Mouse (Mus musculus) hindbrain, postnatal 0 days (tissue): ENCODE measurements around the gene Tmem248. TPM values are rescaled to one million over a fixed set of nuclear protein-coding genes. Genes with fewer than 3 reads are reported as not detected.
"Not testable (repeated sequence)": the region's sequence is repeated elsewhere in the genome, so short reads cannot be mapped to it uniquely, and the experiment has no call there.

Source experiments
- ATAC-seq: fragments of 200-750 bp; cut with Nextera tagmentation; 2 replicates; pipeline ENCODE4 v1.8.0; 2017; ENCODE audit warnings: mild to moderate bottlenecking, moderate TSS enrichment, moderate library complexity
- DNase-seq: peaks from one replicate; pipeline ENCODE4 v3.0.0-alpha.2; 2015; ENCODE audit warnings: low spot score
- H3K27ac ChIP-seq: fragments of 300-500 bp; sonication (generic); 2 replicates; pipeline ENCODE4 v1.5.1; 2014; ENCODE audit warnings: mild to moderate bottlenecking
- H3K27me3 ChIP-seq: fragments of 300-500 bp; sonication (generic); 2 replicates; pipeline ENCODE4 v1.6.1; 2014; ENCODE audit warnings: low read length, mixed read lengths; ENCODE audit not compliant: insufficient read depth
- H3K36me3 ChIP-seq: fragments of 300-500 bp; sonication (generic); 2 replicates; pipeline ENCODE4 v1.6.1; 2014; ENCODE audit warnings: low read length, mixed read lengths; ENCODE audit not compliant: insufficient read depth
- H3K4me1 ChIP-seq: fragments of 300-500 bp; sonication (generic); 2 replicates; pipeline ENCODE4 v1.6.1; 2014; ENCODE audit warnings: antibody characterized with exemption, low read length, mixed read lengths; ENCODE audit not compliant: insufficient read depth
- H3K4me2 ChIP-seq: fragments of 300-500 bp; sonication (generic); 2 replicates; pipeline ENCODE4 v1.6.1; 2014; ENCODE audit warnings: low read depth, mild to moderate bottlenecking, low read length, moderate library complexity, mixed read lengths
- H3K4me3 ChIP-seq: fragments of 300-500 bp; sonication (generic); 2 replicates; pipeline ENCODE4 v1.5.1; 2014; ENCODE audit warnings: low read length
- H3K9ac ChIP-seq: fragments of 300-500 bp; sonication (generic); replicated peaks from 2 replicates; pipeline ENCODE4 v1.6.1; 2014; ENCODE audit warnings: mild to moderate bottlenecking, low read length, moderate library complexity, mixed read lengths
- H3K9me3 ChIP-seq: fragments of 300-500 bp; sonication (generic); 2 replicates; pipeline ENCODE4 v1.6.1; 2016; ENCODE audit warnings: low read length, mixed read lengths
- CTCF ChIP-seq: IDR thresholded peaks from 2 replicates; pipeline ENCODE4 v1.5.1; 2016; ENCODE audit warnings: antibody characterized with exemption, control low read depth, low read depth
- WGBS: fragments of 180-500 bp; shearing (Covaris S2); extraction: QIAGEN DNeasy Blood & Tissue Kit; methylation state at CpG from one replicate; pipeline ENCODE4 v1.1.7; 2014; 5-methylcytosine and 5-hydroxymethylcytosine counted together
- polyA plus RNA-seq: library from polyadenylated mRNA; unstranded; fragments of >200 nt; fragmentation: Nextera tagmentation; extraction: Ambion mirVana; gene quantifications from 2 replicates; pipeline ENCODE4 v1.2.1, GENCODE M21; 2015
- total RNA-seq: library from RNA; depleted of rRNA; stranded (reverse); fragments of >200 nt; gene quantifications from 2 replicates; pipeline ENCODE4 v1.2.3, GENCODE M21; 2014

The Tmem248 gene
- total and polyA plus RNA-seq, 2 experiments from 2014 or later, result 30.5 to 37.1 TPM

DNA sequence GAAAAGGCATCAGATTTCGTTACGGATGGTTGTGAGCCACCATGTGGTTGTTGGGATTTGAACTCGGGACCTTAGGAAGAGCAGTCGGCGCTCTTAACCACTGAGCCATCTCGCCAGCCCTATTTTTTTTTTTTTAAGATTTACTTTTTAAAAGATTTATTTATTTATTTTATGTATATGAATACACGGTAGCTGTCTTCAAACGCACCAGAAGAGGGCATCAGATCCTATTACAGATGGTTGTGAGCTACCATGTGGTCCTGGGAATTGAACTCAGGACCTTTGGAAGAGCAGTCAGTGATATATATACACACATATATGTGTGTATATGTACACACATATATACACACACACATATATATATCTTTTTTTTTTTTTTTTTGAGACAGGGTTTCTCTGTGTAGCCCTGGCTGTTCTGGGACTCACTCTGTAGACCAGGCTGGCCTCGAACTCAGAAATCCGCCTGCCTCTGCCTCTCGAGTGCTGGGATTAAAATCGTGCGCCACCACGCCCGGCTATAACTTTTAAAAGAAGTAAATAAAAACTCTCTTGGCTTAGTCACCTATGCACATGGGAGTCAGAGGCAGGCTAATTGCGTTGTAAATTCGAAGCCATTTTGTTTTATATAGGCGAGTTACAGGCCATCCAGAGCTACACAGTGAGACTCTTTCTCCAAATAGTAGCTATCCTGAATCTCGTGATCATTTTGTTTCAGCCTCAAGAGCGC is 39.1 kb downstream of the Tmem248 start:
- not testable (repeated sequence) for ATAC-seq, H3K27ac ChIP-seq, H3K9ac ChIP-seq

DNA sequence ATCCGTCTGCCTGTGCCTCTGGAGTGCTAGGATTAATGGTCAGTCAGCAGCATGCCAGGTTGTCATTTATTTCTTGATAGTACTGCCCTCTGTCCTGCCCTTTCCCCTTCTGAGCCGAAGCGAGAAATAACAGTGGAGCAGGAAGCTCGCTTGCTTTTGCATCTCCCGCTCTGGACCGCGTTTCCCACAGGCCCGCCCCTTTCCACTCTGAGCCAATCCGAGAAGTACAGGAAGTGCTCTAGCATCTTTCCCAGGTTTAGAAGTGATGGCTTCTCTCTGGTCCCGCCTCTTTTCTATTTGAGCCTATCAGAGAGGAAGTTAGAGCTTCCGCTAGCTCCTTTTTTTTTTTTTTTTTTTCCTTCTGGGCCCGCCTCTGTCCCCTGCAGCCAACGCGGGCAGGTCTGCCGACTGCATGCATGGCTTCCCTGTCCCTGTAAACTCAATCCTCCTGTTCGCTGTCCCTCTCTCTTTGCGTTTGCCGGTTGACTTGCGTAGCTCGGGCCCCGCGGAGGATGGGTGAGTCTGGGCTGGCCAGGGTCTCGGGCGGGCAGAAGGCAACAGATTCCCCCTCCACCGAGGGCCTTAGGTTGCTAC is 39.9 kb downstream of the Tmem248 start:
- under 1% methylated on average over 25 of the region's 25 CpGs for WGBS
- peak overlapping the region; percentile 58 for H3K9ac ChIP-seq
- ATAC-seq (peak; percentile 95), DNase-seq (peak; percentile 97)
- H3K9me3 ChIP-seq, result no peaks in the 10 kb centered on the region
- H3K4me3 ChIP-seq, result peak overlapping the region; percentile 63
- H3K4me2 ChIP-seq, result peak overlapping the region; percentile 67
- no peaks in the 10 kb centered on the region for H3K27me3 ChIP-seq
- H3K27ac ChIP-seq, result peak overlapping the region; percentile 77
- H3K4me1 ChIP-seq, result peaks cover 3% of the 10 kb centered on the region; the same call in 1 of the 2 replicates
- no peak for TF ChIP-seq CTCF
- H3K36me3 ChIP-seq, result peaks cover 13% of the 10 kb centered on the region

More for the DNA sequence above, 39.1 kb downstream of the Tmem248 start:
- Histone ChIP-seq H3K4me2 (peak overlapping the region; percentile 73), H3K4me3 (peak overlapping the region; percentile 71), H3K36me3 (peaks cover 19% of the 10 kb centered on the region)
- 31% methylated on average over 20 of the region's 20 CpGs for WGBS
- peak; percentile 21; the same call in 1 of the 2 replicates for TF ChIP-seq CTCF
- H3K27me3 ChIP-seq, H3K4me1 ChIP-seq, DNase-seq, H3K9me3 ChIP-seq: not testable (repeated sequence)

GRCm38 (mm10) chr5:130257303-130257702 is 40.4 kb downstream of the Tmem248 start:
- Histone ChIP-seq H3K4me3 (peak overlapping the region; percentile 63), H3K9ac (peak overlapping the region; percentile 58), H3K36me3 (peaks cover 8% of the 10 kb centered on the region), H3K27me3 (no peaks in the 10 kb centered on the region), H3K9me3 (no peaks in the 10 kb centered on the region), H3K4me1 (peaks cover 3% of the 10 kb centered on the region; the same call in 1 of the 2 replicates), H3K27ac (peak overlapping the region; percentile 77), H3K4me2 (peak overlapping the region; percentile 67)
- ATAC-seq (no peak), DNase-seq (peak; percentile 18)
- 12% methylated on average over 8 of the region's 8 CpGs for WGBS
- TF ChIP-seq CTCF, result no peak

- Histone ChIP-seq H3K4me2 (no peak overlapping the region), H3K9me3 (no peaks in the 10 kb centered on the region), H3K4me1 (no peaks in the 10 kb centered on the region), H3K27ac (no peak overlapping the region), H3K27me3 (no peaks in the 10 kb centered on the region), H3K9ac (no peak overlapping the region), H3K4me3 (no peak overlapping the region), H3K36me3 (peaks cover 13% of the 10 kb centered on the region; the same call in 1 of the 2 replicates)
- 0 out of 2 replicates have a peak, but pooled peaks have one; percentile 27 for ATAC-seq
- DNase-seq, result peak; percentile 59
- TF ChIP-seq CTCF, result peak; percentile 66
- WGBS, result 72% methylated on average over 11 of the region's 11 CpGs
Observed at GRCm38 (mm10) chr5:130263454-130263853, 46.6 kb downstream of the Tmem248 start.

DNA sequence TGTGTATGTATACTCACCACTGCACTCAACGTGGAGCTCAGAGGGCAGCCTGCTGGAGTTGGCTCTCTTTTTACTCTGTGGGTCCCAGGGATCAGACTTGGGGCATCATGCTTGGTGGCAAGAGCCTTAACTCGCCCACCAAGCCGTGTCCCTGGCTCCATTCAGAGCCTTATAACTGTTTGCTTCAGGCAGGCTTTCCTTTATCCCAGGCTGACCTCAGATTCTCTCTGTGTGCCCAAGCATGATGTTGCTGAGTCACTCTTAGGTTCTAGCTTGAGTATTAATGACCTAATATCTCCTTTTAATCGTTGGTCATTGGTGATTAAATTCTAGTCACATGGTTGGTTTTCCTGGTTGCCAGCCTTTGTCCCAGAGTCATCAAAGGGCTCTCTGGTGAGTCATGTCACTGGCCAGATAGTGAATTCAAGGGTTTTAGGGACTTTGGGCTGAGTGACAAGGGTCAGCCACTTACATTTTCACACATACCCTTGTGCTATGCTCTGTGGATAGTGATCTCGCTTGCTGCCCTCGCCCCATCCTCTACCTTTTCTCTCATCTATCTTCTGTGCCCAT is 47.6 kb downstream of the Tmem248 start:
- Histone ChIP-seq H3K36me3 (peaks cover 13% of the 10 kb centered on the region; the same call in 1 of the 2 replicates), H3K27ac (no peak overlapping the region), H3K27me3 (no peaks in the 10 kb centered on the region), H3K4me1 (no peaks in the 10 kb centered on the region), H3K4me2 (no peak overlapping the region), H3K9me3 (no peaks in the 10 kb centered on the region), H3K4me3 (no peak overlapping the region), H3K9ac (no peak overlapping the region)
- DNase-seq (no peak), ATAC-seq (no peak)
- 92% methylated on average over 6 of the region's 6 CpGs for WGBS
- TF ChIP-seq CTCF, result no peak

GRCm38 (mm10) chr5:130266651-130267050 is 49.8 kb downstream of the Tmem248 start:
- Histone ChIP-seq H3K27ac (no peak overlapping the region), H3K9me3 (no peaks in the 10 kb centered on the region), H3K9ac (no peak overlapping the region), H3K4me1 (no peaks in the 10 kb centered on the region), H3K36me3 (peaks cover 13% of the 10 kb centered on the region), H3K4me3 (no peak overlapping the region), H3K27me3 (no peaks in the 10 kb centered on the region), H3K4me2 (no peak overlapping the region)
- ATAC-seq (no peak), DNase-seq (peak; percentile 43)
- 84% methylated on average over 7 of the region's 7 CpGs for WGBS
- TF ChIP-seq CTCF, result peak; percentile 61
